Mouse (Mus musculus) 416B (cell line): ENCODE data around the gene Ptk7.
A peak's percentile ranks its signal among the peaks of the same experiment; 100 is the strongest.

ENCODE experiments used
- DNase-seq: peaks from one replicate; pipeline ENCODE4 v3.0.0; 2011; ENCODE audit warnings: low read depth

The Ptk7 gene

DNA sequence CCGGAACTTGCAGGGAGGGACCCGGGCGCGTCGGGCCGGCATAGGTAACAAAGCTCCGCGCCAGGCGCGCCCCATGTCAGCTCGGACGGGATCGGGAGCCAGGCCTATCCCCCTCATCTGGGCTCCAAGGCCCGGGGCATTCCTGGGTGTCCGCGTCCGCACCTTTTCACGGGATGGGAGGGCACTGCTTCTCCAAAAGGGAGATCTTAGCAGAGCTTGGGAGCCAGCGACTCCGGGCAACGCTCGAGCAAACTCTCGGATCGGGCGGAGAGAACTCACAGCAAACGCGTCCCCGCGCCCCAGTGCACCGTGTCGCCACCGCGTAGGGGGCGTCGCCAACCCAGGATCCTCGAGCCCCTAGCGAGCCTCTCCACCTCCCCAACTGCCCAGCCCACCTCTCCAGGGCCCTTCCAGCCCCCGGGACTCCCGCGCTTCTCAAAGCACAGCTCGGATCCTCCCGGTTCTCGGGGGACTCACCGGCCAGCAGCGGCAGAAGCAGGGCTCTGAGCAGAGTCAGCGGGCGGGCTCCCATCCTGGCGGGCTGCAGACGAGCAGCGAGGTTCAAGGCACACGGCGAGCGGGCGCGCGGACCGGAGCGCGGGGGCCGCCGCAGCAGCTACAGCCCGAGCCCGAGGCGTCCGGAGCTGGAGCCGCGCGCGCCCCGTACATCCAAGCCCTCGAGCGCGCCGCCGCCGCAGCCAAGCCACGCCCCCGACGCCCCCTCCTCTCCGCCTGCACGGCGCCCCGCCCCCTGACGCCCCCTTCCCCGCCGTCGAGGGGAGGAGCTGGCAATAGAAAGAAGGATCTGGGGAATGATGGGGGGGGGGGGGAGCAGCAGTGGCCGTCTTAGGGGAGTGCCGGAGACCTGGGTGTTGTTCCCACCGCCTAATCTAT lies at the start of gene Ptk7:
Ptk7 (minus strand) TSS at position 714 of the 894 bp plus-strand sequence.
- no peak for DNase-seq

DNA sequence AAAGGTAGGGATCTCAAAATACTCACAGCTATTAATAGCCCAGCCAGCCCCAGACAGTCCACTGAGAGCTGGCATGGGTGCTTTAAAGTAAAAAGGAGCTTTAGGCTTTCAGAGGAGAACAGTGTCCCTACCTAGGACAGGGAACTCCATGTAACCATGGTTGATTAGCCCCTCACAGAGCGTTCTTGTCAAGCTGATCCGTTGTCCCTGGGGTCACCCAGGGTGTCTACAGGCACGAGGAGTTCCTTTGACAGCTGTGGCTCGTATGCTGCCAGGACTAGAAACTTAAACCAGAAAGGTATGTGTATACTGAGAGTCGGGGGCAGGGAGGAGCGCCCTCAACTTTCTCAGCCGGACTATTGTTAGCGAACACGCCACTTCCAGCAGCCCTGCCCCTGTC lies 49.6 kb upstream of the Ptk7 start:
- no peak for DNase-seq

DNA sequence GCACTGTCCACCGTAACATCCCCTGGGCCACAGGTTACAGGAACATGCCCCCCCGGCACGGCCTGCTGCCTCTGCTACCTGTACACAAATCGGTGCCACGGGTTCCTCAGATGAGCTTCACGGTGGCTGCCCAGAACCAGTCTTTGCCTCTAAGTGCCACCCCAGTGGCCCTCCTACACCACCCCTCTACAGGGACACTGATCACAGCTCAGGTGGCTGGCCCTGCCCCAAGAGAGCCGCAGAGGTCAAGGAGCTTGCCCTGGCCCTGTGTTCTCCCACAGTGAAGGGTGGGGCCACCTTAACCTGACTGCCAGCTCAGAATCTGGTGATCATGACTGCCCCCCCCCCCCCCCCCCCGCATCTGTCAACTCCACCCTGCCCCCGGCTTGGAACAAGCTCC lies 49.1 kb upstream of the Ptk7 start, which contains the start of gene Mea1:
Mea1 (plus strand) TSS at position 378 of the 400 bp plus-strand sequence.
- no peak for DNase-seq

DNA sequence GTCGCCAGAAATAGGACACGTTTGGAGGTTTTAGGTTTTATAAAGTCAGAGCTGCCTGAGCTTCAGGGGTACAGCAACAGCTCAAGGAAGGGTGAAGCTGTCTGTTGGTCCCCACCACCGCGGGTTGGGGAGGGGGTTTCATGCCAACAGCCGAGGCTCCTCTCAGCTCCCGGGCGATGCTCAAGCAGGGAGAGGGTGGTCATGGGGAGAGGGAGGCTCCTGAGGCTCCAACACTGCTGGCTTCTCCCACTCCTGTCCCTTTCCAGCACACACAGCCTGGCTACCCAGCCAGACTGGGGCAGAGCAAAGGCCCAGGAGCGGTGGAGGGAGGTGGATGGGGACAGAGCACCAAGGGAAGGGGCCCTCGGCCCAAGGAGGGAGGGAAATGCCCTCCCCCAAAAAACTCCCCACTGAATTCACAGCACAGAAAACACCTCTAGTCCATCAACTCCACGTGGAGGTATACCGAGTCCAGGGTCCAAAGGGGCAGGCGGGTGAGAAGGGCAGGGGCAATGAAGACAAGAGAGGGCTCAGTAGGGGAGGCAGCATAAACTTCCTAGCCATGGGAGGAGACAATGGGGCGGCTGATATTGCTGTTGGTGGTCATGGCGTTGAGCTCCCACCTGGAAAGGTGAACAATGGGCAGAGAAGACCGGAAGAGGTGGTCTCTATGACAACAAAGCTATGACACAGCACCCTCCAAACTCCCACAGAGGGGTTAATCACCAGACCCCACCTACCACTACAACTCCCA lies 45.4 kb upstream of the Ptk7 start:
- no peak for DNase-seq

DNA sequence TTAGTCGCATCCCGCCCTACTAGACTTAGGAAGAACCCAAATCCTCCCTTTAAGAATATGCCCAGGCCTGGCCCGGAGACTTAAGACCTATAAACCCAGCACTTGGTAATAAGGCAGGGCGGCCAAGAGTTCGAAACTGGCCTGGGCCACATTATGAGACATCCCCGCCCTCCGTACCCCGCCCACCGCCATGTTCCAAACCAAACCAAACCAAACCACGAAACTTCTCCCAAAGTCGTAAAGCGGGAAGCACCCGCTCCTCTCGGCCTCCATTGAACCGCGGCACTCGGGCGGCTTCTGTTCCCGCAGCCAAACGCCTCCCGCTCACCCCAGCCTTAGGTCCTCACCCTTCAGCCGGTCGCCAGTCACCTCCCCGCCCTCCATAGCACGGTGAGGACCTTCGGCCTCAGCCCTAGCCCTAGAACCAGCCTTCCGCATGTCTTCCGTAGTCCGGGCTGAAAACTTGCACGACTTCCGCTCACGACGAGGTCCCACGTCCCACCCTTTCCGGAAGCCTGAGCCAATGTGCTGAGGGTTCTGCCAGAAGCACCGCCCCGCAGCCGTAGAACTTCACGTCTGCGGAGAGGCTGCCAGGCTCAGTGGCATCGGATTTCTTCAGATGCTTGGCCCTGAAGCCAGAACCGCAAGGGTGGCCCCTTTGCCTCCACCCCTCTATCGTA lies 44.7 kb upstream of the Ptk7 start, which contains the start of gene Rrp36:
Rrp36 (minus strand) TSS at position 503 of the 680 bp plus-strand sequence.
- peak; percentile 98 for DNase-seq

DNA sequence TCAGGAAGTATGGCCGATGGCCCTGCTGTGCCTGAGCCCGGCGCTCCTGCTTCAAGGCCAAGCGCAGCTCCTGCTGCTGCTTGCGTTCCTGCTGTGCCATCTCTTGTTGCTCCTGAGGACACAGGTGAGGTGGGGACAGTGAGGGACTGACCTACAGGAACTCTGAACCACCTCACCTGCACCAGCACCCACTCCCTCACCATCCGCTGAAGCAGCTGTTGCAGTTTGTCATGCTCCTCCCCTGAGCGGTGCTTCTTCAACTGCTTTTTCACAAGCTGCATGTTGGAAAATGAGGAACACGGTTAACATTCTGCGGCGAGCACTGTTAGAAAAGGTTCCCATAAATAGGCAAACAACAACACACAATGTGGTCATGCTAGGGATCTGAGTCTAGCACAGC lies 40.6 kb upstream of the Ptk7 start:
- no peak for DNase-seq

DNA sequence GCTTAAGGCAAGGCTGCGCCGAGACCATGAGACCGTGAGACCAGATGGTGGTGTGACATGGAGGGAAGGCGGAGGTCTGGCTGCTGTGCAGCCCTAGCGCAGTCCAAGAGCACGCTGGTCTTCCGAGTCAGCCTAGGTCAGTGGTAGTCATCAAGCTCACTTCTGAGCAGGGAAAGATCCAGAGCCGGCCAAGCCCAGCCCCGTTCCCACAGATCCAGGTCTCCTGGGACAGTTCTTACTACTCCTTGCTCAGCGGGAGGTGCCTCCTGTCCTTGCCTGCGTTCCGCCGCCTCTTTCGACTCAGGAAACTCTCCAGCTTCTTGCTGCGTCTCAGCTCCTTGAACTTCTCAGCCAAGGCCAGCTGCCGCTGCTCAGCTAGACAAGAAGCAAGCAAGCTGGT lies 38.4 kb upstream of the Ptk7 start:
- no peak for DNase-seq

DNA sequence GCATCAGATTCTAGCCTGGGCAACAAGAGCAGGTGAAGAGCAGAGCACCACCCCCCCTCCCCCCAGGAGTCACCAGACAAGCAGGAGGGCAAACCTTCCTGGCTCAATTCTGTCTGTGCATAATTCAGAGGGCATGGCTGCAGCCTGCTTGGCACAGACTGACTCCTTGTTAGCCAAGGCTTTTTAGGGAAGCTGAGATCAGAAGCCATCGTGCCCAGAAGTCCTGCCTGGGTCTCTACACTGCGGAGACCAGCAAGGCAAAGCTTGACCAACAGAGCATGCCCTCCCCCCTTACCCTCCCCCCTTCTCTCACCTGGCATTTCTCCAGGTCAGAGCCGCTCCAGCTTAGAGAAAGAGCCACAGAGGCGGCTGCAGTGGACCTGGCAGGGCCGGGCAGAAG lies 33.4 kb upstream of the Ptk7 start:
- DNase-seq = no peak

DNA sequence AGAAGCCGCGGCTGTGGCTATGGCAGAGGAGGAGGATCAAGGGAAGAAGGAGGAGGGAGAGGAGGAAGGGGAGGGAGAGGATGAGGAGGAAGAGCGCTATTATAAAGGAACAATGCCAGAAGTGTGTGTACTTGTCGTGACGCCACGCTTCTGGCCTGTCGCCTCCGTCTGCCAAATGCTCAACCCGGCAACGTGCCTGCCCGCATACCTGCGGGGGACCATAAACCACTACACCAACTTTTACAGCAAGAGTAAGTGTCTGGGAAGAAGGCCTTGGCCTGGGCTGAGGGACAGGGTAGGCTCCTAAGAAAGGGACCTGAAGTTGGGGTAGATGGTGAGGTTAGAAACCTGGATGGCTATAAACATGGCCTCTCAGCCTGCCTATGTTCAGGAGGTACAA lies 32.7 kb upstream of the Ptk7 start:
- DNase-seq = no peak

DNA sequence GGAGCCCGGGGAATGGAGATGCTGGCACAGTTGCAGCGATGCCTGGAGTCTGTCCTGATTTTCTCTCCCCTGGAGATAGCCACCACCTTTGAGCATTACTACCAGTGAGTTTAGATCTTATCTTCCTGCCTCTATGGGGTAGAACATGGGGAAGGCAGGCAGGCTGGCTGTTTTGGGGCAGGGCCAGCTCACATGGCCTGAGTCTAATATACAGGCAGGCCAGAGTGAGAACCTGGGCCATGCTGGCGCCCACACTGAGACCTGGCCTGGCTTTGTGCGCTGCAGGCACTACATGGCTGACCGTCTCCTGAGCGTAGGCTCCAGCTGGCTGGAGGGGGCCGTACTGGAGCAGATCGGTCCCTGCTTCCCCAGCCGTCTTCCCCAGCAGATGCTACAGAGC lies 32.0 kb upstream of the Ptk7 start:
- DNase-seq = no peak

DNA sequence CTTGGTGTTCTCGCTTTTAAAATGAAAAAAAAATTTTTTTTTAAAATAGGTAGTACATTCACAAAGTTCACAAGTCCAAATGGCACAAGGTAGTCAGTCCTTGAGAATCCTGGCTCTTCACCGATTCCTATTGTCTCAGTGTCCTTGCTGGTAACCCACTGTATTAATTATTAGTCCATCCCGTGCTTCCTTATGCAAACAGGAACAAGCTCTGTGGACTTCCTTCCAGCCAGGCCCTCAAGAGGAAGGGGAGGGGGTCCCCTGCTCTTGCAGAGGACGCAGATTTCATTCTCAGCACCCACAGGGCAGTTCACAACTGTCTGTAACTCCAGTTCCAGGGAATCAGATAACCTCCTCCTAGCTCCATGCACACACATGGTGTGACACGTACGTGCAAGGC lies 26.8 kb upstream of the Ptk7 start:
- DNase-seq = no peak

DNA sequence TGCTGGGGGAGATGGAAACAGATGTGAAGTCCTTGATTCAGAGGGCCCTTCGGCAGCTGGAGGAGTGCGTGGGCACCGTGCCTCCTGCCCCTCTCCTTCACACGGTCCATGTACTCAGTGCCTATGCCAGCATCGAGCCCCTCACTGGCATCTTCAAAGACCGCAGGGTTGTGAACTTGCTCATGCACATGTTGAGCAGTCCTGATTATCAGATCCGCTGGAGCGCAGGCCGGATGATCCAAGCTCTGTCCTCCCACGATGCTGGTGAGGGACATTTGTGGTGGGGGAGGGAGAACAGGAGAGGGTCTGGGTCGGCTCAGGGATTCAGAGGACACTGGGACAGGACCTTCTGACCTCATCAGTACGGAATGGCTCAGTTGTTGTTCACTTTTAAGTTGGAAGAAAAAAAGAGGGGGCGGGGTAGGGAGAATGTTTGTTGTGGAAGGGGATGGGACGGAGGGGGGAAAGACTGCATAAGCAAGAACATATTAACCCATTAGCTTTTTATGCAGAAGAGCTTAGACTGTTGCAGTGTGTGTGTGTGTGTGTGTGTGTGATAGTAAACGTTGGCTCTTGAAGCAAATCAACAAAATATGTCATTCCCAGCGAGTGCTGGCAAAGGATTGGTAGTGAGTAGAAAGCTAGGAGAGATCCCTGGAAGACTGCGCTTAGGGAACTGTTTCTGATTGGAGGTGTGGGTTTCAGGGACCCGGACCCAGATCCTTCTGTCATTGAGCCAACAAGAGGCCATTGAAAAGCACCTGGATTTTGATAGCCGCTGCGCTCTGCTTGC lies 22.6 kb upstream of the Ptk7 start:
- no peak for DNase-seq

DNA sequence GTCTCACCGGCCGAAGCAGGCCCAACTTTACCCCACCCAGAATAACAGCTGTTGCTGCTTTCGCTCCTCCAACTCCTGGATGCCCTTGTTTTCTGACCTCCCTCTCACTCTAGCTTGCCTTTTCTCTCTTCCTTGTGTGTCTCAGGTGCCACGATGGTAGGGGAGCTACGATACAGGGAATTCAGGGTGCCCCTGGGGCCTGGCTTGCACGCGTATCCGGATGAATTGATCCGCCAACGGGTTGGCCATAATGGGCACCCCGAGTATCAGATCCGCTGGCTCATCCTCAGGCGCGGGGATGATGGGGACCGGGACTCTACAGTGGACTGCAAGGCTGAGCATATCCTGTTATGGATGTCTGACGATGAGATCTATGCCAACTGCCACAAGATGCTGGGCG lies 22.0 kb upstream of the Ptk7 start:
- no peak for DNase-seq

DNA sequence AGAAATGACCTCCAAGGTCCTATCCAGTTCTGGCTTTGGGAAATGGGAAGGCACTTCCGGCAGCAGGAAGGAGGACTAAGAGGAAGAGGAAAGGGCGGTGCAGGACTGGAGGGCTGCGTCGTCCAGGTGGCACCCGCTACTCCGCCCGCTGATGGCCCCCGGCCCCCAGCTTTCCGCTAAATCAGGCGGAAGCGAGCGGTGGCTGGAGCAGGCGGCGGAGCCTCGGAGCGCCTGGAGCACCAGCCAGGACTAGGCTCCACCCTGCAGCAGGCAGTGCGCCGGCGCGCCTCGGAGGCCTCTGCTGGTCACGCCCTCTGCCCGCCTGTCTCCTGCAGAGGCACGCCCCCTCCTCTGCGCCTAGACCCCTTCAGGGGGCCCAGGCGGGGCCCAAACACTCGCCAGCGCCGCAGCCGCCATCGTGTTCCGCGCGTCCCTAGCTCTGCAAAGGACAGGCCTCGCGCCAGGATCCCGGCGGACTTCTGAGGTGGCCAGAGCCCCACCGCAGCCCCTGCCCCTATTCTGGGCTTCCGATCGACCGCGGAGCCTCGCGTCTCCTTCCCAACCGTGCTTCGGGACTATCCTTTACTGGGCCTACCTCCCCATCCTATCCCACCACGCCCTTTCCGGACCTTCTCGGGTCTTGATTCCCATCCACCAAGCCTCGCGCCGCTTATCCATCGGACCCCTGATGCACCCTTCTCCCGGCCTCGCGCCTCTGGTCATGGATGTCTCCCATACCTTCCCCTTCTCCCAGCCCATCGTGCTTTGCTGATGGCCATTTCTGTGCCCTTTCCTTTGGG lies 21.1 kb upstream of the Ptk7 start, which contains the start of gene Cul7:
Cul7 (plus strand) TSS at position 106 of the 800 bp plus-strand sequence.
- peak; percentile 92 for DNase-seq

DNA sequence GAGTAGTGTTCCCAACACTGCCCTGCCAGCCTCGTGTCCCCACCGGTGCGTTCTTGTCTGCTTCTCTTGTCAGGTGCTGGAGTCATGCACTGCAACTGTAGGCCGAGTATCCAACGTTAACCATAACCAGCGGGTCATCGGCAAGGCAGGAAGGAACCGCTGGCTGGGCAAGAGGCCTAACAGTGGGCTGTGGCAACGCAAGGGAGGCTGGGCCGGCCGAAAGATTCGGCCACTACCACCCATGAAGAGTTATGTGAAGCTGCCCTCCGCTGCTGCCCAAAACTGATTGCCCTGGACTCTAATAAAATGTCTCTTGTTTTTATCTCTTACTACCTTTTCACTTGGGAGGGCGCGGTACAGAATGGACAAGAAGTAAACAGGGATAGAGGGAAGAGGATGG lies 20.5 kb upstream of the Ptk7 start:
- DNase-seq = peak; percentile 54

DNA sequence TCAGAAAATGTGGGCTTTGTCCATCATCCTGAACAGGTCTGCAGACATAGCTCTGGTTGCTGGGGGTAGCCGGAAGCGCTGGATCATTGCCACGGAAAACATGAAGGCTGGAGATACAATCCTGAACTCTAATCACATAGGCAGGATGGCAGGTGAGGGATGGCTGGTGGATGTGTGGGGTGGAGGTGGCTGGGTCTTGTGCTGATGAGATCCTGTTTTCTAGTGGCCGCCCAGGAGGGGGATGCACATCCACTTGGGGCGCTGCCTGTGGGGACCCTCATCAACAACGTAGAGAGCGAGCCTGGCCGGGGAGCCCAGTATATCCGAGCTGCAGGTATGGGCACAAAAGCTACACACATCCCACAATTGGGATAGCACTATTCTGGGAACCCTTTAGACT lies 19.1 kb upstream of the Ptk7 start:
- no peak for DNase-seq

DNA sequence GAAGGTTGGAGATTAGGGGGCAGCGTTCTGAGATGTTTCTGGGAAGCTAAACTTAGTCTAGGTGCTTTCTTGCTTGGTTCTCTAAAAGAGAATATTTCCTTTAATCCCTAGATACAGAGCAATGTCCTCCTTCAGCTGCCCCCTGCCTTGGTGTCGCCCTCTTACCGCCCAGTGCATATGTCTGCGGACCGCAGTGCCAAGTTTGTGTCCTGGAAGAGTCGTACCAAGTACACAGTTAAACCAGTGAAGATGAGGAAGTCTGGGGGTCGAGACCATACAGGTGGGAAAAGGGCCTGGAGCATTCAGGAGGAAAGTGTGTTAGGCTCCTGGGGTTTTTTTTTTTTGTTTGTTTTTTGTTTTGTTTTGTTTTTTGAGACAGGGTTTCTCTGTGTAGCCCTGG lies 18.0 kb upstream of the Ptk7 start:
- no peak for DNase-seq

DNA sequence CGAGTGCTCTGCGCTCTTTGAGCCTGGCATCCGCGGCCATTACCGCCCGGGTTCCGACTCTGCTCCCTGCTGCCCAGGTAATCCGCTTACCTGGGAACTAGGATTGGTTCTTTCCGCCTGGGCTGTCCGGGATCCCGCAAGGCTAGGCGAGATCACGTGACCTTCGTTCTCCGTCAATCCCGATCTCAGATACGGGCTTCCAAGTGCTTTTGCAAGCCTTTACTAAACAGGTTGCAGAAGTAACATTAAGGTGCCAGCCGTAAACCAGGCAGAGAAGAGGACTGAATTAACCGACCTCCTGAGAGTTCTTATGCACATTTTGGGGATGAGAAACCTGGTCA lies 17.0 kb upstream of the Ptk7 start:
- no peak for DNase-seq

DNA sequence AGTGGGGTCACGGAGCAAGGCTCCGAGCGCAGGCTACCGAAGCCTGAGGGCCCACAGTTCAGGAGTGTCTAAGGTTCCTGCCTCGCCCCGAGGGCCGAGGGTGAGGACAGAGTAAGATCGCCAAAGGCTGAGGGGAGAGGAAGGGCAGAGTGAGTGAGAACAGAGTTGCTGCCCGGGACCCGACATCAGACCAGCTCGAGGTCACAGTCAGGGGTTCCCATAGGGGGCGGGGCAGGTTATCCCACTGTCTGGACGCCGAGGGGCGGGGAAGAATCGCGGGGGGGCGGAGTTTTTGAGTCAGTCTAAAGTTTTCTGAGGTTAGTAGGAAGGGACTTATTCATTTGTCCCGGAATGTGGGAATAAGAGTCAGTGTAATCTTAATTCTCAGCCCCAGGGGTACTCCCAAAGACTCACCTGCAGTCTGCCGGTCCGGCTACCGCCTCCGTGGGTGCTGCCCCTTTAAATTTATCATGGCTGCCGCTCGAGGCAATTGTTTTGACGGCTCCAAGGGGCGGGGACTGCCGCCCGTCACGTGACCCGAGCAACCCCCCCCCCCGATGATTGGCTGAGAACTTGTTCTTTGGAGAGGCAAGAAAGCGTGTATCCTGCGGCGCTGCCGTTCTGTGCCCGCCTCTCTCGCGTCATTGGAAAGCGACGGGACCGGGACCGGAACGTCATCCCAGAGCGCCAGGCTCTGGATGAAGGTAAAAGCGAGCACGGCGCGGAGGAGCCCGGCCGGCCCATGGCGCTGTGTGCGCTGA lies 16.4 kb upstream of the Ptk7 start, which contains the start of the genes Klc4 and Mrpl2:
Klc4 (minus strand) TSS at position 462 of the 761 bp plus-strand sequence.
Mrpl2 (plus strand) TSS at position 669 of the 761 bp plus-strand sequence.
- peak; percentile 99 for DNase-seq

DNA sequence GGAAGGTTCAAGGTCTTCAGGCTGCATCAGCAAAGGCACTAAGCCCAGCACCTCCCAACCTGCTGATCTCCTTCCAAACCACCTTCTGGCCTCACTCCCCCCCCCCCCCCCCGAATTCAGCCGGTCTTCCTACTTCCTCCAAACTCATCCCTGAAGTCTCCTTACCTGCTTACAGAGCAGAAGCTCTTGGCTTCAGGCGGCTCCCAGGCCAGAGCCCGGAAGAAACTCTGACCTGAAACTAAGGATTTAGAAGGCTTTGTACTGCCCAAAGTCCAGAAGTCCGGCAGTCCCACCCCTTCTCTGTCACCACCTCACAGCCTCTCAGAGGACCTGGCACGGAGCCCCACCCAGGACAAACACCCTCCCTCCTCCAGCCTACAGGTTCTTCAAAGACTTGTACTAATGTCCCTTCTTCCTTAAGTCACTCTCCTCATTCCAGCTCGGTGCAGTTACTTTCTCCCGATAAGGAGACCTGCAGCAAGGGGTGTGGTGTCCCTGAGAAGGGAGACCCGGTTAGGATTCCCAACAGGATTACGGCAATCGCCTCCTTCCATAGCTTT lies 15.7 kb upstream of the Ptk7 start:
- DNase-seq = peak; percentile 76
